Mouse (Mus musculus) myocyte (in vitro differentiated cells): ENCODE measurements at regions not wholly inside any gene's neighbourhood (a gene's known extent, or its start where the extent isn't known, plus 50 kb on each side); places are given as distances from the start of the nearest gene placed in this dataset.

Source experiments
- H3K27me3 ChIP-seq: one replicate; pipeline ENCODE4 v1.6.1; 2011; ENCODE audit not compliant: control insufficient read depth, insufficient read depth, insufficient read length
- H3K36me3 ChIP-seq: one replicate; pipeline ENCODE4 v1.6.1; 2011; ENCODE audit not compliant: control insufficient read depth, insufficient read depth
- H3K4me2 ChIP-seq: one replicate; pipeline ENCODE4 v1.6.1; 2011; ENCODE audit warnings: low read depth, control low read depth
- H3K4me3 ChIP-seq: one replicate; pipeline ENCODE4 v1.5.1; 2011; ENCODE audit warnings: mild to moderate bottlenecking, control low read depth, moderate library complexity
- H3K79me2 ChIP-seq: one replicate; pipeline ENCODE4 v1.6.1; 2011; ENCODE audit not compliant: control insufficient read depth, insufficient read depth
- H3ac ChIP-seq: one replicate; pipeline ENCODE4 v1.6.1; 2011; ENCODE audit not compliant: control insufficient read depth, insufficient read length
- CEBPB ChIP-seq: IDR thresholded peaks from 2 replicates; pipeline ENCODE4 v1.6.1; 2011; ENCODE audit warnings: mild to moderate bottlenecking, moderate library complexity; ENCODE audit not compliant: poor library complexity, insufficient read depth, severe bottlenecking
- E2F4 ChIP-seq: IDR thresholded peaks from one replicate; pipeline ENCODE4 v1.6.1; 2011; ENCODE audit warnings: mild to moderate bottlenecking, control low read depth, moderate library complexity; ENCODE audit not compliant: insufficient read depth
- MAX ChIP-seq: IDR thresholded peaks from one replicate; pipeline ENCODE4 v1.6.1; 2011; ENCODE audit warnings: low read depth, mild to moderate bottlenecking, control low read depth
- MYOD1 ChIP-seq, 3 experiments: IDR thresholded peaks; one replicate each; pipeline ENCODE4 v1.6.1; 2011; ENCODE audit warnings: control low read depth in 2 of 3, low read depth in 2 of 3, mild to moderate bottlenecking in 2 of 3, moderate library complexity in 1 of 3; ENCODE audit not compliant: insufficient read length in 2 of 3, control insufficient read depth in 1 of 3
- MYOG ChIP-seq, 3 experiments: IDR thresholded peaks; one replicate each; pipeline ENCODE4 v1.6.1; 2011; ENCODE audit warnings: control low read depth in 2 of 3, low read depth in 2 of 3, mild to moderate bottlenecking in 2 of 3; ENCODE audit not compliant: insufficient read length in 2 of 3, control insufficient read depth in 1 of 3, insufficient read depth in 1 of 3
- POLR2A ChIP-seq: IDR thresholded peaks from one replicate; pipeline ENCODE4 v1.6.1; 2011; ENCODE audit warnings: low read depth, mild to moderate bottlenecking, control low read depth, moderate library complexity; ENCODE audit not compliant: insufficient read length
- POLR2AphosphoS2 ChIP-seq: IDR thresholded peaks from one replicate; pipeline ENCODE4 v1.6.1; 2011; ENCODE audit warnings: low read depth, control low read depth; ENCODE audit not compliant: insufficient read length
- REST ChIP-seq: IDR thresholded peaks from one replicate; pipeline ENCODE4 v1.6.1; 2011; ENCODE audit warnings: mild to moderate bottlenecking, control low read depth, moderate library complexity; ENCODE audit not compliant: insufficient read depth, insufficient read length
- SRF ChIP-seq: IDR thresholded peaks from one replicate; pipeline ENCODE4 v1.6.1; 2011; ENCODE audit warnings: low read depth; ENCODE audit not compliant: control insufficient read depth, insufficient read length
- TCF12 ChIP-seq: IDR thresholded peaks from one replicate; pipeline ENCODE4 v1.6.1; 2011; ENCODE audit warnings: mild to moderate bottlenecking, control low read depth; ENCODE audit not compliant: poor library complexity, insufficient read depth, severe bottlenecking
- TCF3 ChIP-seq: IDR thresholded peaks from one replicate; pipeline ENCODE4 v1.6.1; 2011; ENCODE audit warnings: low read depth, control low read depth; ENCODE audit not compliant: insufficient read length
- USF1 ChIP-seq: IDR thresholded peaks from one replicate; pipeline ENCODE4 v1.6.1; 2011; ENCODE audit warnings: low read depth, mild to moderate bottlenecking, control low read depth, moderate library complexity

DNA sequence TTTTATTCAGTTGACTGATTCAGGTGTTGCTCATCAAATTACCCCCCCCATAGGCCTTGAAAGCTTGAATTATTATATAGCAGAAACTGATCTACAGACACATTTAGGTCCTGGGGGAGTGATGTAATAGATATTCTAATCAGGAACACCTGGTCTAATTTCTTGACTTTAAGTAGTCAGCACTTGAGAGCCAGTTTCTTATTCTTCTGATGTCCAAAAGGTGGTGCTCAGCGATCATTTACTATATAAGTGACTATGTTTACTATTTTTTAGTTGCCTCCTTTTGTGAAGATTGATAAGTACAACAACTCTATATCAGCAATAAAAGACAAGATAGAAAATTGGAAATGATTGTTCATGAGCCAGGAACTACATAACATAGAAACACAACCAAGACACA is 166.0 kb downstream of the Calcrl start:
- Histone ChIP-seq H3K79me2 (no peaks in the 10 kb centered on the region), H3K27me3 (no peaks in the 10 kb centered on the region), H3ac (no peak overlapping the region), H3K4me3 (no peak overlapping the region), H3K4me2 (no peak overlapping the region), H3K36me3 (no peaks in the 10 kb centered on the region)
- no peak for TF ChIP-seq TCF12
- no peak for TF ChIP-seq TCF3

DNA sequence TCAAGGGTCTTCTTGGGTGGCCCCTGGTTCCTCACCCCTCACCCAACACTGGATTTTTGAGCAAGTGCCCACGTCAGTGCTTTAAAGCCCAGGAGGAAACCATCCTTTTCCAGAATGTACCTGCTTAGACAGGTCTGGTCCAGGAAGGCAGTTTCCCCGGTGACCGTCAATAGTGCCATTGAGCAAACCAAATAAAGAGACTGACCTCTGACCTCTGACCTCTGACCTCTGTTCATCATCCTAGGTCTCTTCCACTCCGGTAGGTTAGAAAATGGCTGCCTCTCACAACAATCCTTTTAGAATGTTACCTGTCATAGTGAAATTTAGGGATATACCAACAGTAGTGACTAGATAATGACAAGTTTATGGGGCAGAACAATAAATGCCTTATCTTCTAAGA is 164.5 kb downstream of the Calcrl start:
- H3ac ChIP-seq, result no peak overlapping the region
- TF ChIP-seq TCF3, result no peak
- no peak for TF ChIP-seq TCF12
- TF ChIP-seq E2F4, result no peak
- no peak for TF ChIP-seq USF1
- no peak for TF ChIP-seq CEBPB
- no peak for TF ChIP-seq SRF
- TF ChIP-seq POLR2AphosphoS2, result no peak
- TF ChIP-seq MAX, result no peak
- no peak for TF ChIP-seq MYOG (IDR thresholded peaks at IDR 0.05; ENCODE audit: control insufficient read depth in 1 of 3, insufficient read depth in 1 of 3, insufficient read length in 2 of 3, low read depth in 2 of 3)
- no peak for TF ChIP-seq MYOD1 (IDR thresholded peaks at IDR 0.05; ENCODE audit: control insufficient read depth in 1 of 3, insufficient read length in 2 of 3, low read depth in 2 of 3)
- no peak for TF ChIP-seq POLR2A
- no peak for TF ChIP-seq REST
- H3K27me3 ChIP-seq, result no peaks in the 10 kb centered on the region
- no peak overlapping the region for H3K4me3 ChIP-seq
- H3K79me2 ChIP-seq, result no peaks in the 10 kb centered on the region
- H3K4me2 ChIP-seq, result no peak overlapping the region
- no peaks in the 10 kb centered on the region for H3K36me3 ChIP-seq

DNA sequence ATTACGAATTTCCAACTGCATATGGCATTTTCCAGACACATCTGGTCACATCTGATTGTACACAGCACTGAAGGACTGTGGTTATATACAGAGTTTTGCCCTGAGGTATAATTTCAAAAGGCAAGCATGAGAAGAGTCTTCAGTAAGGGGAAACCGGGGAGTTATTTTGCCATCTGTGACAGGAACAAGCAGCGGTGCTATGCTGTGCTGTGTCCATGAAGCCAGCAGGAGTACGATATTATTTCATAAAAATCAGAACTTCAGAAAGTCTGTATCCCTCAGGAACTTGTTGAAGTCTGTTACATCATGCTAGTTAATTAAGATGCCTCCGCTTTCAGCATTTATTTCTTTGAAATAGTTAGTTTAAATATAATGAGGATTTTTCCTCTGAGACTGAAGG is 163.7 kb downstream of the Calcrl start:
- H3ac ChIP-seq, result no peak overlapping the region
- no peaks in the 10 kb centered on the region for H3K27me3 ChIP-seq
- no peaks in the 10 kb centered on the region for H3K79me2 ChIP-seq
- H3K4me3 ChIP-seq, result no peak overlapping the region
- H3K4me2 ChIP-seq, result no peak overlapping the region
- H3K36me3 ChIP-seq, result no peaks in the 10 kb centered on the region
- TF ChIP-seq MYOD1 (IDR thresholded peaks at IDR 0.05; ENCODE audit: control insufficient read depth in 1 of 3, insufficient read length in 2 of 3, low read depth in 2 of 3) (no peak), TCF12 (no peak), USF1 (no peak), REST (no peak), SRF (no peak), MYOG (IDR thresholded peaks at IDR 0.05; ENCODE audit: control insufficient read depth in 1 of 3, insufficient read depth in 1 of 3, insufficient read length in 2 of 3, low read depth in 2 of 3) (no peak), MAX (no peak), POLR2A (no peak), POLR2AphosphoS2 (no peak), E2F4 (no peak), TCF3 (no peak), CEBPB (no peak)

DNA sequence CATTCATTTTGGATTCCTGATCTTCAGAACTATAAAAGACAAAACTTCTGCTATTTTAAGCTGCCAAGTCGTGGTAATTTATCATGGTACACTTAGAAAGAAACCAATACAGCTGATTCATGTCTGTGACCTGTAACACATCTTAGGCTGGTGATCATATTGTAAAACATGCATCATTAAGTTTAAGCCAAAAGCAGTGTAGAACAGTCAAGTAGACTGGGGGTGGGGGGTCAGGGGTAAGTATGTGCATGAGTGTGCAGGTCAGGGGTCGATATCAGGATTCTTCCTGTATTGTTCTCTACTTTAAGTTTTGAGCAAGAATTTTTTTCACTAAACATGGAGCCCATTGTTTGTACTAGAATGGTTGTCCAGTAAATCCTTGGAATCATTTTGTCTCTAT is 160.7 kb downstream of the Calcrl start:
- Histone ChIP-seq H3K36me3 (no peaks in the 10 kb centered on the region), H3K27me3 (no peaks in the 10 kb centered on the region), H3ac (no peak overlapping the region), H3K4me3 (no peak overlapping the region), H3K79me2 (no peaks in the 10 kb centered on the region), H3K4me2 (no peak overlapping the region)
- TF ChIP-seq TCF12 (no peak), MAX (no peak)

DNA sequence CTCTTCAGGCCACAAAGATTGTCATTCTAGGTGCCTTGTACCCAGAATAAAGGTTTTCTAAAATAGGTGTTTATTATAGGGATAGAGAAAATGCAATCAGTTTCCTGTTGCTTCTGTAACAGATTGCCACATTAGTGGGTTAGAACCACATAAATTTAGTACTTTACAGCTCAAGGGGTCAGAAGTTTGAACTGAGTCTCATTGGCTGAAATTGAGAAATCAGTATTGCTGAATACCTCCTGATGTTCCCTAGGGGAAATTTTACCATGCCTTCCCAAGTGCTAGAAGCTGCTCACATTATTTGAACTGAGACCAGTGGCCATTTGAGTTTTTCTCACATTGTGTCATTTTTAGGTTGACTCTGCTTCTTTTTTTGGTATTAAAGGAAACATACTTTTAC is 160.2 kb downstream of the Calcrl start:
- Histone ChIP-seq H3K4me2 (no peak overlapping the region), H3K36me3 (no peaks in the 10 kb centered on the region)
- no peak for TF ChIP-seq USF1
- peak; percentile 56; the same call in 1 of the 2 replicates for TF ChIP-seq CEBPB
- TF ChIP-seq POLR2A, result no peak

DNA sequence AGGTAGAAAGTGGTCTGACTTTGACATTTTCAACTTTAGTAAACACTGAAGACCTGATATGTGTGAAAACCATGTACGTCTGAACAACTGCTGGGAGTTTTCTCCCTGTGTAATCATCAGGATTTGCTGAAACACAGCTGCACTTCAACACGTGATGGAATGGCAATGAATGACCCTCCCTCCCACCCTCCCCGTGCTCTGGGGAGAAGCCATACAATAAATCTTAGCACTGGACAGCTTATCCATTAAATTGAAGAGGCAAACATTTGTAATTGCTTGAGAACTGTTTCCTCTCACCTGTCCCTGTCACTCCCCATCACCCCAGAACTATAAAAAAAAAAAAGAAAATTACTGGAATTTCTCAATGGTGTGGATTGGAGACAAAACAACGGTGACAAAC is 159.1 kb downstream of the Calcrl start:
- H3ac ChIP-seq, result no peak overlapping the region
- TF ChIP-seq CEBPB, result no peak
- no peak for TF ChIP-seq SRF
- no peak for TF ChIP-seq TCF12
- no peak for TF ChIP-seq POLR2AphosphoS2
- no peak for TF ChIP-seq TCF3
- TF ChIP-seq REST, result no peak
- no peak for TF ChIP-seq E2F4
- peak; percentile 79 for TF ChIP-seq USF1
- TF ChIP-seq MYOD1 (IDR thresholded peaks at IDR 0.05; ENCODE audit: control insufficient read depth in 1 of 3, insufficient read length in 2 of 3, low read depth in 2 of 3), result peak in 1 of 3 experiments; percentile 9
- TF ChIP-seq MAX, result no peak
- no peak for TF ChIP-seq POLR2A
- TF ChIP-seq MYOG (IDR thresholded peaks at IDR 0.05; ENCODE audit: control insufficient read depth in 1 of 3, insufficient read depth in 1 of 3, insufficient read length in 2 of 3, low read depth in 2 of 3), result no peak

More for the DNA sequence above, 160.2 kb downstream of the Calcrl start:
- Histone ChIP-seq H3K79me2 (no peaks in the 10 kb centered on the region), H3K27me3 (no peaks in the 10 kb centered on the region), H3K4me3 (no peak overlapping the region), H3ac (no peak overlapping the region)

More for the DNA sequence above, 159.1 kb downstream of the Calcrl start:
- H3K36me3 ChIP-seq, result no peaks in the 10 kb centered on the region
- H3K79me2 ChIP-seq, result no peaks in the 10 kb centered on the region
- H3K27me3 ChIP-seq, result no peaks in the 10 kb centered on the region
- no peak overlapping the region for H3K4me2 ChIP-seq
- no peak overlapping the region for H3K4me3 ChIP-seq
